Mouse (Mus musculus) inflammation-experienced regulatory T-cells, adult 6 months (primary cell): Measurements from ENCODE around the gene Rnf4. TPM values are rescaled to one million over a fixed set of nuclear protein-coding genes. Genes with fewer than 3 reads are reported as not detected.

Source experiments
- polyA plus RNA-seq, 3 experiments: library from polyadenylated mRNA; unstranded; fragments of 100-300 nt; shearing (Covaris generic); gene quantifications; one replicate each; pipeline ENCODE4 v1.2.1; 2017

Gene Rnf4
- polyA plus RNA-seq, 3 experiments from 2014 or later, result 104 to 122 (median 113) TPM

Other genes with a start within 250 kb of the Rnf4 start
- 1 to 10 TPM in 2 of 3 experiments, under 1 TPM in 1; 0.47 to 5.8 (median 1.5) TPM for gene Poln, start 166.8 kb upstream of the Rnf4 start, polyA plus RNA-seq
- 10 to 100 TPM; 87.3 to 95.6 (median 90.8) TPM for gene Haus3, start 166.8 kb upstream of the Rnf4 start, polyA plus RNA-seq
- 100 to 1,000 TPM in 2 of 3 experiments, 10 to 100 TPM in 1; 94.4 to 152 (median 117) TPM for gene Mxd4, start 148.6 kb upstream of the Rnf4 start, polyA plus RNA-seq
- gene Zfyve28, start 47.8 kb upstream of the Rnf4 start, polyA plus RNA-seq, result 1 to 10 TPM; 1.5 to 5.6 (median 4.6) TPM
- not detected for gene Cfap99, start 47.7 kb upstream of the Rnf4 start, polyA plus RNA-seq
- gene Fam193a, start 33.6 kb downstream of the Rnf4 start, polyA plus RNA-seq, result 10 to 100 TPM; 10.8 to 19.8 (median 14.9) TPM
- gene Tnip2, start 177.7 kb downstream of the Rnf4 start, polyA plus RNA-seq, result 10 to 100 TPM; 19.0 to 32.4 (median 27.2) TPM
- 10 to 100 TPM in 2 of 3 experiments, 1 to 10 TPM in 1; 4.0 to 15.0 (median 10.2) TPM for gene Sh3bp2, start 189.5 kb downstream of the Rnf4 start, polyA plus RNA-seq
- gene Add1, start 237.4 kb downstream of the Rnf4 start, polyA plus RNA-seq, result 100 to 1,000 TPM in 1 of 3 experiments, 10 to 100 TPM in 2; 91.1 to 101 (median 93.7) TPM